Mouse (Mus musculus) heart, embryonic 10.5 days (tissue): ENCODE data around the gene Kctd4. TPM values are rescaled to one million over a fixed set of nuclear protein-coding genes. Genes with fewer than 3 reads are reported as not detected.
"Not testable (repeated sequence)": the region's sequence is repeated elsewhere in the genome, so short reads cannot be mapped to it uniquely, and the experiment has no call there.

Experiments used
- DNase-seq: peaks from one replicate; pipeline ENCODE4 v3.0.0-alpha.2; 2017; ENCODE audit warnings: low spot score
- H3K27ac ChIP-seq: fragments of 300-500 bp; sonication (generic); 2 replicates; pipeline ENCODE4 v1.5.1; 2016; ENCODE audit warnings: mild to moderate bottlenecking
- H3K27me3 ChIP-seq: fragments of 300-500 bp; sonication (generic); 2 replicates; pipeline ENCODE4 v1.6.1; 2016; ENCODE audit warnings: mild to moderate bottlenecking; ENCODE audit not compliant: poor library complexity, insufficient read depth, severe bottlenecking
- H3K36me3 ChIP-seq: fragments of 300-500 bp; sonication (generic); 2 replicates; pipeline ENCODE4 v1.6.1; 2016; ENCODE audit warnings: mild to moderate bottlenecking, moderate library complexity
- H3K4me1 ChIP-seq: fragments of 300-500 bp; sonication (generic); 2 replicates; pipeline ENCODE4 v1.6.1; 2016; ENCODE audit warnings: mild to moderate bottlenecking
- H3K4me3 ChIP-seq: fragments of 300-500 bp; sonication (generic); 2 replicates; pipeline ENCODE4 v1.5.1; 2016; ENCODE audit warnings: mild to moderate bottlenecking, moderate library complexity
- H3K9me3 ChIP-seq: fragments of 300-500 bp; sonication (generic); 2 replicates; pipeline ENCODE4 v1.6.1; 2016; ENCODE audit warnings: mild to moderate bottlenecking, moderate library complexity
- WGBS: fragments of 180-500 bp; shearing (Covaris S2); methylation state at CpG from one replicate; pipeline ENCODE4 v1.1.7; 2016; 5-methylcytosine and 5-hydroxymethylcytosine counted together
- polyA plus RNA-seq: library from polyadenylated mRNA; unstranded; fragments of >200 nt; fragmentation: Nextera tagmentation; extraction: Ambion mirVana; gene quantifications from 2 replicates; pipeline ENCODE4 v1.2.1, GENCODE M21; 2016

The Kctd4 gene
- polyA plus RNA-seq: 0.33 and 0.34 TPM in 2 replicates

- no peaks in the 10 kb centered on the region for H3K27me3 ChIP-seq
- H3K4me3 ChIP-seq: no peak within 1 kb of the TSS
- H3K27ac ChIP-seq: no peak within 1 kb of the TSS
- no peaks in the 10 kb centered on the region for H3K9me3 ChIP-seq
- no peaks in the 10 kb centered on the region for H3K4me1 ChIP-seq
- H3K36me3 ChIP-seq: no peaks in the 10 kb centered on the region
- WGBS: 87% methylated on average over 7 of the region's 7 CpGs
- no peak for DNase-seq
Observed at GRCm38 (mm10) chr14:75954766-75955165, at the start of gene Kctd4. TSS of gene Kctd4 (plus strand) at chr14:75955009.

GRCm38 (mm10) chr14:75906931-75907330 is 47.9 kb upstream of the Kctd4 start:
- peaks cover 26% of the 10 kb centered on the region for H3K36me3 ChIP-seq
- DNase-seq: no peak
- no peak overlapping the region for H3K27ac ChIP-seq
- H3K4me1 ChIP-seq: no peaks in the 10 kb centered on the region
- 93% methylated on average over 8 of the region's 8 CpGs for WGBS
- no peak overlapping the region for H3K4me3 ChIP-seq
- no peaks in the 10 kb centered on the region for H3K9me3 ChIP-seq
- no peaks in the 10 kb centered on the region for H3K27me3 ChIP-seq

GRCm38 (mm10) chr14:75911968-75912367 is 42.8 kb upstream of the Kctd4 start:
- no peak for DNase-seq
- WGBS: 91% methylated on average over 6 of the region's 6 CpGs
- Histone ChIP-seq H3K4me3 (no peak overlapping the region), H3K27ac (no peak overlapping the region), H3K36me3 (peaks cover 5% of the 10 kb centered on the region), H3K9me3 (no peaks in the 10 kb centered on the region), H3K27me3 (no peaks in the 10 kb centered on the region), H3K4me1 (no peaks in the 10 kb centered on the region)

GRCm38 (mm10) chr14:75912665-75913064 is 42.1 kb upstream of the Kctd4 start:
- DNase-seq: no peak
- 87% methylated on average over 2 of the region's 2 CpGs for WGBS
- Histone ChIP-seq H3K27me3 (no peaks in the 10 kb centered on the region), H3K9me3 (no peaks in the 10 kb centered on the region), H3K4me1 (no peaks in the 10 kb centered on the region), H3K4me3 (no peak overlapping the region), H3K27ac (no peak overlapping the region), H3K36me3 (peaks cover 5% of the 10 kb centered on the region)

GRCm38 (mm10) chr14:75923314-75924052 is 31.3 kb upstream of the Kctd4 start:
- no peaks in the 10 kb centered on the region for H3K36me3 ChIP-seq
- no peak overlapping the region for H3K27ac ChIP-seq
- no peaks in the 10 kb centered on the region for H3K9me3 ChIP-seq
- no peak overlapping the region for H3K4me3 ChIP-seq
- DNase-seq: no peak
- H3K4me1 ChIP-seq: no peaks in the 10 kb centered on the region
- H3K27me3 ChIP-seq: no peaks in the 10 kb centered on the region
- 97% methylated on average over 1 of the region's 1 CpGs for WGBS

GRCm38 (mm10) chr14:75929713-75930112 is 25.1 kb upstream of the Kctd4 start:
- not testable (repeated sequence) for H3K27me3 ChIP-seq, H3K27ac ChIP-seq, H3K4me1 ChIP-seq, H3K9me3 ChIP-seq, H3K36me3 ChIP-seq, DNase-seq, H3K4me3 ChIP-seq
- WGBS: 86% methylated on average over 8 of the region's 8 CpGs

- no peak for DNase-seq
- Histone ChIP-seq H3K4me1 (no peaks in the 10 kb centered on the region), H3K27ac (no peak overlapping the region), H3K36me3 (no peaks in the 10 kb centered on the region), H3K9me3 (no peaks in the 10 kb centered on the region), H3K27me3 (no peaks in the 10 kb centered on the region), H3K4me3 (no peak overlapping the region)
- 95% methylated on average over 23 of the region's 23 CpGs for WGBS
Observed at GRCm38 (mm10) chr14:75931266-75931665, 23.5 kb upstream of the Kctd4 start.

GRCm38 (mm10) chr14:75934359-75934758 is 20.4 kb upstream of the Kctd4 start:
- WGBS: 79% methylated on average over 2 of the region's 2 CpGs
- no peak overlapping the region for H3K27ac ChIP-seq
- no peaks in the 10 kb centered on the region for H3K9me3 ChIP-seq
- H3K4me1 ChIP-seq: no peaks in the 10 kb centered on the region
- DNase-seq: no peak
- H3K4me3 ChIP-seq: no peak overlapping the region
- no peaks in the 10 kb centered on the region for H3K27me3 ChIP-seq
- no peaks in the 10 kb centered on the region for H3K36me3 ChIP-seq

- Histone ChIP-seq H3K27ac (no peak overlapping the region), H3K4me1 (no peaks in the 10 kb centered on the region), H3K4me3 (no peak overlapping the region), H3K36me3 (no peaks in the 10 kb centered on the region), H3K9me3 (no peaks in the 10 kb centered on the region), H3K27me3 (no peaks in the 10 kb centered on the region)
- WGBS: 76% methylated on average over 1 of the region's 1 CpGs
- DNase-seq: no peak
Observed at GRCm38 (mm10) chr14:75937714-75938113, 17.1 kb upstream of the Kctd4 start.

GRCm38 (mm10) chr14:75941500-75941899 is 13.3 kb upstream of the Kctd4 start:
- Histone ChIP-seq H3K4me3 (no peak overlapping the region), H3K27me3 (no peaks in the 10 kb centered on the region), H3K4me1 (no peaks in the 10 kb centered on the region), H3K9me3 (no peaks in the 10 kb centered on the region), H3K27ac (no peak overlapping the region), H3K36me3 (no peaks in the 10 kb centered on the region)
- WGBS: 96% methylated on average over 1 of the region's 1 CpGs
- DNase-seq: no peak

GRCm38 (mm10) chr14:75942365-75942764 is 12.4 kb upstream of the Kctd4 start:
- Histone ChIP-seq H3K27me3 (no peaks in the 10 kb centered on the region), H3K9me3 (no peaks in the 10 kb centered on the region), H3K27ac (no peak overlapping the region), H3K36me3 (no peaks in the 10 kb centered on the region), H3K4me3 (no peak overlapping the region), H3K4me1 (no peaks in the 10 kb centered on the region)
- no peak for DNase-seq
- WGBS: 92% methylated on average over 3 of the region's 3 CpGs

GRCm38 (mm10) chr14:75947674-75948073 is 7.1 kb upstream of the Kctd4 start:
- Histone ChIP-seq H3K36me3 (no peaks in the 10 kb centered on the region; the same call in 1 of the 2 replicates), H3K4me3 (no peak overlapping the region), H3K27me3 (no peaks in the 10 kb centered on the region), H3K4me1 (0 out of 2 replicates have a peak, but pooled peaks cover 3% of the 10 kb centered on the region), H3K9me3 (no peaks in the 10 kb centered on the region), H3K27ac (no peak overlapping the region)
- WGBS: 68% methylated on average over 3 of the region's 3 CpGs
- no peak for DNase-seq

GRCm38 (mm10) chr14:75953011-75953410 is 1.8 kb upstream of the Kctd4 start:
- H3K27me3 ChIP-seq: no peaks in the 10 kb centered on the region
- H3K9me3 ChIP-seq: no peaks in the 10 kb centered on the region
- WGBS: 71% methylated on average over 2 of the region's 2 CpGs
- DNase-seq: no peak
- H3K4me1 ChIP-seq: no peaks in the 10 kb centered on the region
- H3K27ac ChIP-seq: no peak overlapping the region
- no peak overlapping the region for H3K4me3 ChIP-seq
- no peaks in the 10 kb centered on the region; the same call in 1 of the 2 replicates for H3K36me3 ChIP-seq

- no peaks in the 10 kb centered on the region for H3K36me3 ChIP-seq
- DNase-seq: no peak
- H3K4me3 ChIP-seq: no peak overlapping the region
- H3K27me3 ChIP-seq: no peaks in the 10 kb centered on the region
- H3K9me3 ChIP-seq: no peaks in the 10 kb centered on the region
- 94% methylated on average over 9 of the region's 9 CpGs for WGBS
- H3K27ac ChIP-seq: no peak overlapping the region
- no peaks in the 10 kb centered on the region for H3K4me1 ChIP-seq
Observed at GRCm38 (mm10) chr14:75962250-75962649, 7.4 kb downstream of the Kctd4 start.
